Mouse (Mus musculus): Measurements from ENCODE around the gene Nnmt.

Gene Nnmt

DNA sequence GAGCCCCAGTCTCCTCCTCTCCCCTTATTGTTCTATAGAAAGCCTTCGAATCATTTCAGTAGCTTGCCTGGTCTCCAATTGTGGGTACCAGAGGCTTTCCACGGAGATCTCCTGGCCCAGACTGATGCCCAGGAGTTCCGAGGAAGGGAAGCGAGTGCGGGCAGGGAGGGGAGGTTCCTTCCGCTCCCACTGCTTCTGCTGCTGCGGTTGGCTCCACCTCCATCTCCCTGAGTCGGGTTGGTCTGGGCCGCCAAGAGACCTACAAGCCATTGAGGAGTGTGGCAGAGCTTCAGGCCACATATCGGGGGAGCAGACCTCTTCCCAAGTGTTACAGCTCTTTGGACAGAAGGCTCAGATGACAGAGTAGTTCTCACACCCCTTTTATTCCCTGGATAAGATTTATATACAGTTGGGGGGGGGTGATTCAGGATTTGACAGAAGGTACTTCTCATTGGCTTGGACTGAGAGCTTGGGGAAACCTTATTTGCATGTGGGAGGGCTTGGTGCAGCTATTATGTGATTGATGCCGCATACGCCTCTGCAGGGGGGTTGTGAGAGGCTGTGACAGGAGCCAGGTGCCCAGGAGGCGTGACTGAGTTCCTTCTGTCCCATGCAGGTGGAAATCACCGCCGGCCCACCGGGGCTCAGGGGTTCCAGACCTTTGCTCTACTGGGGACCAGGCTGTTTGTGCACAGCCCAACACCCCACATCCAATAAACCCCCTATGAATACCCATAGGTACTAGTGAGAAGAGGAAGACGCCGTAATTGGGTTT lies 30.8 kb upstream of the Nnmt start:
- no peak for DNase-seq (ENCODE audit: low spot score)

GRCm38 (mm10) chr9:48633147-48633546 lies 28.2 kb upstream of the Nnmt start:
- no peak for DNase-seq (ENCODE audit: low spot score)

- no peak for DNase-seq (ENCODE audit: low spot score)
Observed at GRCm38 (mm10) chr9:48619268-48619667, 14.3 kb upstream of the Nnmt start.

DNA sequence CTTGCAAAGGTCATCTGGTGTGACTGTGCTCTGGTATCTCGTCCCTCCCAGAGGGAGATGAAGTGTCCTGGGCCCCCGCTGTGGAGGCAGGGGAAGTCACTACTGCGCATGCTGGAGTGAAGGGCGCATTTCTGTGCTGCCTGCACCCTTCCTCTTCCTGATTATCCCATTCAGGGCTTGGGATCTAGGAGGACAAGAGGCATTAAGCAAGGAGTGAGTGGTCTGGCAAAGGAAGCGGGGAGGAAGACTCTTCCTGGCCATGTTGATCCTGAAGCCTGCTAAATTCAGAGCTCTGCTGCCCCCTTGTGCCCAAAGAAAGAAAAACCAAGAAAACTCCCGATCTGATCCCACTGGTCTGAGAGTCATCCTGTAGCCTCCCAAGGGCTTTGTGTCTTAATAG lies 13.6 kb upstream of the Nnmt start:
- DNase-seq (ENCODE audit: low spot score): peak; percentile 33

GRCm38 (mm10) chr9:48618111-48618510 lies 13.2 kb upstream of the Nnmt start:
- no peak for DNase-seq (ENCODE audit: low spot score)

DNA sequence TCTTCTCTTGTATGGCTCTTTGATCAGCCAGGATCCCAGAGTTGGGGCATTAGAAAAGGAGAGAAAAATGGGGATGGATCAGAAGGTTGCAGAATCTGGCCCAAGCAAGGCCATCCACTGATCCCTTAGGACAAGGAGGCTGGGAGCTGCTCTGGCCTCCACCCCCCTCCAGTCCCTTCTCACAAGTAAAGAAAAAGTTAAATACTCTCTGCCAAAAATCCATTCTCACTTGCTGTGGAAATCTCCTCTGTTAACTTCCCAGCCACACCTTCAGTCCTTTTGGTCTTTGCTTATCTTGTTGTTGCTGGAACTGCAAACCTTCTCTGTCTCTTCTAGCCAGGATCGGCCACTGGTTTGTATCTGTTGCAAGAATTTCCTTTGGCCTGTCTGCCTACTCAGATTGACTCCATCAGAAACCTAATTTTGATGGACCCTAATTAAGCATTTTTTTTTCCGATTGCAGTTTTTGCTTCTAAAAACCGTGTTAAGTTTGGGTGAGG lies 12.6 kb upstream of the Nnmt start:
- DNase-seq (ENCODE audit: low spot score): no peak

DNA sequence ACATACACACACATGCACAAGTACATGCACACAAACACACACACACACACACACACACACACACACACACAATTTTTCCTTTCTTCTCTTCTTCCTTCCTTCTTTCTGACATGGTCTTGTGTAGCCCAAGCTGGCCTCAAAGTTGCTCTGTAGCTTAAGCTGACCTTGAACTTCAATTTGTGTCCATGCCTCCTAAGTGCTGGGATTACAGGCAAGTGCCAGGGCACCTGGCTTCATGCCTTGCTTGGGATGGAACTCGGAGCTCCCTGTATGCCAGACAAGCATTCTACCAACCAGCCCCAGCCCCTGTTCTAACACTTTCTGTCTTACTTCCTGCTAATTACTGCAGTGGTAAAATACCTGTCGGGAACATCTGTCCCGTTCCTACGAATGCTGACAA lies 8.3 kb upstream of the Nnmt start:
- DNase-seq (ENCODE audit: low spot score): no peak

GRCm38 (mm10) chr9:48612542-48612941 lies 7.6 kb upstream of the Nnmt start:
- DNase-seq (ENCODE audit: low spot score): no peak

- no peak for DNase-seq (ENCODE audit: low spot score)
Observed at GRCm38 (mm10) chr9:48611032-48611431, 6.1 kb upstream of the Nnmt start.

- DNase-seq (ENCODE audit: low spot score): no peak
Observed at GRCm38 (mm10) chr9:48609734-48610133, 4.8 kb upstream of the Nnmt start.

GRCm38 (mm10) chr9:48607417-48607816 lies 2.5 kb upstream of the Nnmt start:
- no peak for DNase-seq (ENCODE audit: low spot score)

GRCm38 (mm10) chr9:48606171-48606570 lies 1.2 kb upstream of the Nnmt start:
- DNase-seq (ENCODE audit: low spot score): no peak

DNA sequence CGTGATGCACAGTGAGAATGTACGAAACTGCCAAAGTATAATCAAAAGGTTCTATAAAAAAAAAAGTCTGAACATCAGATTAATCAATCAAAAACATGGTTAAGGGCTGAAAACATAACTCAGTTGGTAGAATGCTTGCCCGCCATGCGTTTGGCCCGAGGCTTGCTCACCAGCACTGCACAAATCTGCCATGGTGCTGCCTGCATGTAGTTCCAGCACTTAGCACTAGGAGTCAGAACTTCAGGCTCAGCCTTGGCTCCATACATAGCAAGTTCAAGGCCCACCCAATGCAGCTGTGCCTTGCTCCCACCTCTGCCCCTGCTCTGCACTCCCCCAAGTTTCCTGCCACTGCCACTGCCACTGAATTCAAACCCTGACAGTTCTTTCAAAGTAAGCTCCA lies 744 bp upstream of the Nnmt start:
- DNase-seq (ENCODE audit: low spot score): no peak

- no peak for DNase-seq (ENCODE audit: low spot score)
Observed at GRCm38 (mm10) chr9:48604226-48604625, 727 bp downstream of the Nnmt start.

DNA sequence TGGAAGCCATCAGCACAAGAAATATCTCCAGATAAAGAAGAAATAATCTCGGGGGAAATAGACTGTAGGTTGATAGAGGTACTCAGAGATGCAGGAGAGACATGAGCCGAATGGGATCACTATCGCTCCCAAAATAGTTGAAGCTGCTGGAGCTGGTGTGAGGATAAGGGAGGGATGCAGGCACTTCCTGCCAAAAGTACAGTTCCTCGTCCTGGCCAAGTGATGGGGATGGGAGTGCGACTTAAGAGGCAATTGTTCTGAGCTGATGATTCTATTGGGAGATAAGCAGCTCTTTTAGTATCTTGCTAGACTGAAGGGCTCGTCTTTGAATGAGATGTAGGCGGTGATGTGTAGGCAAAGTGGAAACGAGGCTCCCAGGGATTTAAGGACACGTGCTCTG lies 4.1 kb downstream of the Nnmt start:
- DNase-seq (ENCODE audit: low spot score): no peak

DNA sequence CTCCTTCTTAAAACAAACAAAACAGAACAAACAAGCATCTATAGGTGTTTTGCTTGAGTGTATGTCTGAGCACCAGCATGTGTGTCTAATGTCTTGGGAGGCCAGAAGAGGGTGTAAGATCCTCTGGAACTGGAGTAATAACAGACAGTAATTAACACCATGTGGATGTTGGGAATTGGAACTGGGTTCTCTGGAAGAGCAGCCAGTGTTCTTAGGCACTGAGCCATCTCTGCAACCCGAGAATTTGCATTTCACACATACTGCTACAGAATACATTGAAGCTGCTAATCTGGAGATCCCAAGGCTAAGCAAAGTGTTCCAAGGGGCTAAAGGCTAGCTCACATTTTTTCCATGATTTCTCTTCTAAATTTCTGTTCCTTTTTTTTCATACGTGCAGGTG lies 4.9 kb downstream of the Nnmt start:
- DNase-seq (ENCODE audit: low spot score): no peak

DNA sequence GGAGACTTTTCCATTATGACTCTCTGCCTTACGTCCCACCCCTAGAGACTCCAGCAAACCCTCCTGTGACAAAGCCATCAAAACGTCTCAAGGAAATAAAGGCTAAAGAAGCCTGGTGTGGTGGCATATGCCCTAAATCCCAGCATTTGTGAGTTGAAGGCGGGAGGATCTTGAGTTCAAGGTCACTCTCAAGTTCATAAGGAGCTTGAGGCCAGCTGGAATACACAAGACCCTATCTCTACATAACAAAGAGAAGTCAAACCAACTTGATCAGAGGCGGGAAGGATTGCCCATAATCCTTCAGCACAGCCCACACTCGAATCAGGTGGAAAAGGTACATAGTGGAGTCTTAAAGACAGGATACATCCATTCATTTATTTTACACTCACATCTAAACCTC lies 7.5 kb downstream of the Nnmt start:
- no peak for DNase-seq (ENCODE audit: low spot score)

- DNase-seq (ENCODE audit: low spot score): no peak
Observed at GRCm38 (mm10) chr9:48596924-48597323, 8.0 kb downstream of the Nnmt start.

DNA sequence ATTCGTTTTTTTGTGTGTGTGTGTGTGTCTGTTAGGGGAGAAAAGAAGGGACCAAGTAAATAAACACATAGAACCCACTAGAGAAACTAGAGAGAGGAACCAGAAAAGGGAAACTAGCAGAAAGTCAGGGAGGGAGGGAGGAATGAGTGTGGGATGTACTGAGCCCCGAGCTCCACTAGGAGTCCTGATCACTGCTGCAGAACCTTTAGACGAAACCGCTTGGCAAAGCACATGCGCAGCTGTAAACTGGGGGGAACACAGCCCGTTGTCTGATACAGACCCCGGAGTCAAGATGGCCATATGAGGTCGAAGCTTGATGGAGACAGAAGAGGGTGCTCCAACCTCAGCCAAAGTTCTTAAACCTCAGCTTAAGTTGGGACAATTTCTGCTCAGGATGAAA lies 11.0 kb downstream of the Nnmt start:
- no peak for DNase-seq (ENCODE audit: low spot score)

DNA sequence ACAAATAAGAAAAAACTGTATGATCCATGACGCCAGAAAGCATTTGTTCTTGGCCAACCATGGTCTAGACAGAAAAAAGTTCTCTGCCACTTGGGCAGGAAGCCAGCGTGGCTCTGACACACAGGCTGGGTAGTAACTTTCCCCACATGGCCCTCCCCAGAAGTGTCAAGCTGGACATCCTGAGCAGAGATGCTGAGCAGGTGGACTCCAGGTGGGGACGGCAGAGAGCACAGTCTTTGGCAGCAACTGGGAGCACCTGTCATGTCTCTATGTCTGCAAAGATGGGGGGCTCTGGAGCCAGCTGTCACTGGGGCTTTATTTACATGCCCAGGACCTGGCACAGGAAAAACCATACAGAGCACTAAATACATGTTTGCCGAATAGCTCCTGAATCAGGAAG lies 14.3 kb downstream of the Nnmt start:
- DNase-seq (ENCODE audit: low spot score): no peak

- DNase-seq (ENCODE audit: low spot score): peak; percentile 37
Observed at GRCm38 (mm10) chr9:48586332-48586731, 18.6 kb downstream of the Nnmt start.

GRCm38 (mm10) chr9:48580808-48581207 lies 24.1 kb downstream of the Nnmt start:
- DNase-seq (ENCODE audit: low spot score): no peak

DNA sequence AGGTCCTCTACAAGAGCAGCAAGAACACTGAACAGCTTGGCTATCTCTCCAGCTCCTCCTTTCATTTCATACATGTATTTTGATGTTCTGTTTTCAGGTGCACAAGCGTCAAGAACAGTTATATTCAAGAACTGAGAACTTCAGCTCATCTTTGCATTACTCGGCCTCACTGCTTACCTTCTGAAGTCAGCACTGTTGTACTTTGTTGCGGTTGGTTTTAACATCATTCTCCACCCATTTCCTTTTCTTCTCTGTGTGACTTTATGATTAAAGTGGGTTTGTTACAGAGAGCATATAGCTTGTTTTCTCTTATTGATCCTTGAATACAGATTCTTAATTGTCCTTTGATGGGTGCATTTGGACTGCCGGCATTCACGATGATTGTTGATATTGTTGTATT lies 42.6 kb downstream of the Nnmt start:
- no peak for DNase-seq (ENCODE audit: low spot score)

DNA sequence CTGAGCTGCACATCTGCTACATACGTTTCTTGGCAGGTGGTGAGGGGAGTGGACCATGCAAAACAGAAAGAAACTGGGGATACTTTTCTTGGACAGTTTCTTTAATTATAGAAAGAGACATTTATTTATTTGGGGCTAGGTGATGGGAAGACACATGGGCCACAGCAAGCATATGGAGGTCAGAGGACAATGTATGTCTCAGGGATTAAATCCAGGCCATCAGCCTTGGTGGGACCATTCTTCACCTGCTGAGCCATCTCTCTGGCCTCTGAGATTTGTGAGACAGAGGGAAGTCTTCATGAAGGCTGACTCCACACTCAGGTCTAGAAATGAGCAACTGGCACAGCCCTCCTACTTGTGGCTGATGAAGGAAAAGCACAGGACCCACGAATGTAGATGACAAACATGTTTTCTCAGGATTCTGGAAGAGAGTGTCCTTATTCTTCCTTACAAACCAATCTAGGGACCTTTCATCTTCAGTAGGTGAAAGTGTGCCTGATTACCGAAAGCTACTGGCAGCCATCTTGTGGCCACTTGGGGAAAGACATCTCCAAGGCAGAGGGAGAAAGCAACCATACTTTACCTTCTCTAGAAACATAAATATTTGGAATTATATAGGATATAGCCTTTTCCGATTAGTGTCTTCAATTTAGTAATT lies 45.3 kb downstream of the Nnmt start:
- peak; percentile 33 for DNase-seq (ENCODE audit: low spot score)
